Mouse (Mus musculus): ENCODE results near the gene Hcrtr2. TPM values are rescaled to one million over a fixed set of nuclear protein-coding genes. Genes with fewer than 3 reads are reported as not detected.
A peak's percentile ranks its signal among the peaks of the same experiment; 100 is the strongest.

Gene Hcrtr2
- polyA plus RNA-seq, 1 experiment from 2014 or later: 0.08 TPM

DNA sequence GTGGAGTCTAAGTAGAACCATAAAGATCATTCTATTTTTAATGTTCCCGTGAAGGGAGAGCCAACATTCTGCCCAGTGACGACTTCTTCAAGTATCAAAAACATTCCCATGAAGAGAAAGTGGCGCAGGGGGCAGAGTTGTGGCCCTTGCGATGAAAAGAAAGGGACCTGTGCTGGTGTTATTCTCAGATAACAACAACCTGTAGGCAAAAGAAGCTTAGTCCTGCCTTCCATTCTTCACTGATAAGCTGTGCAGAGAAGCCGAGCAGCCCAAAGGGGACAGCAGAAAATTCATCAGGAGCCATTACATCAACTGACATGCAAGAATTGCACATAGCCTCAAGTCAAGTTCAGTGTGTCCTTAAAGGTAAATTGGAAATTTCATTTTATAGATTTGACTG is 85.7 kb downstream of the Hcrtr2 start:
- Histone ChIP-seq H3K27me3 (replicated peaks; ENCODE audit: control insufficient read depth, insufficient read depth, low read length) (no peaks in the 10 kb centered on the region), H3K9ac (ENCODE audit: low read depth, low read length) (no peak overlapping the region), H3K9me3 (ENCODE audit: control insufficient read depth) (no peaks in the 10 kb centered on the region), H3K4me3 (ENCODE audit: low read depth, low read length) (no peak overlapping the region), H3K27ac (ENCODE audit: low read depth, low read length) (no peak overlapping the region), H3K4me2 (replicated peaks; ENCODE audit: low read depth) (no peak overlapping the region), H3K4me1 (replicated peaks; ENCODE audit: control insufficient read depth, insufficient read depth, low read length) (no peaks in the 10 kb centered on the region), H3K36me3 (ENCODE audit: control insufficient read depth, insufficient read depth) (no peaks in the 10 kb centered on the region)
- TF ChIP-seq CTCF (IDR thresholded peaks at IDR 0.05; ENCODE audit: low read depth): no peak
- ATAC-seq: no peak
- 83% methylated on average over 5 of the region's 5 CpGs for WGBS

DNA sequence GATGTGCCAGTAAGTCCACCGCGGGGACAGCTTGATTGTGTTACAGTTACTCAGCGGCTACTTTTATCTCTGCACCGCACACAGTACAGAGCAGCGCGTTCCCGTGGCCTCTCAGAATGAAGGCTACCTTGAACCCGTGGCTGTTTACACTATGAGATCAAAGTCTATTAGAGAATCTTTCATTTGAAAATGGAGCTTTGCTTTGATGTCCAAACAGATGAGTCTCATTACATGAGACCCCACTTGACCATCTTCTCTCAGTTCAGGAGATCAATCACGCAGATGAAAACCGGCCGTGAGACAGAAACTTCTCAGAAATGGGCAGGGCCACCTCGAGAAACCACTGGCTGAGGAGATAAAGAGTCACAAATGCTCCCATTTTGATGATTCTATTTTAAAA is 86.4 kb downstream of the Hcrtr2 start:
- no peak for ATAC-seq
- peak overlapping the region; percentile 58; the same call in 1 of the 2 replicates for H3K4me2 ChIP-seq (replicated peaks; ENCODE audit: low read depth)
- H3K4me3 ChIP-seq (ENCODE audit: low read depth, low read length): no peak overlapping the region
- H3K9ac ChIP-seq (ENCODE audit: low read depth, low read length): no peak overlapping the region
- no peaks in the 10 kb centered on the region for H3K4me1 ChIP-seq (replicated peaks; ENCODE audit: control insufficient read depth, insufficient read depth, low read length)
- H3K9me3 ChIP-seq (ENCODE audit: control insufficient read depth): no peaks in the 10 kb centered on the region
- no peaks in the 10 kb centered on the region for H3K27me3 ChIP-seq (replicated peaks; ENCODE audit: control insufficient read depth, insufficient read depth, low read length)
- 34% methylated on average over 12 of the region's 12 CpGs for WGBS
- H3K27ac ChIP-seq (ENCODE audit: low read depth, low read length): no peak overlapping the region
- no peaks in the 10 kb centered on the region for H3K36me3 ChIP-seq (ENCODE audit: control insufficient read depth, insufficient read depth)
- TF ChIP-seq CTCF (IDR thresholded peaks at IDR 0.05; ENCODE audit: low read depth): no peak

DNA sequence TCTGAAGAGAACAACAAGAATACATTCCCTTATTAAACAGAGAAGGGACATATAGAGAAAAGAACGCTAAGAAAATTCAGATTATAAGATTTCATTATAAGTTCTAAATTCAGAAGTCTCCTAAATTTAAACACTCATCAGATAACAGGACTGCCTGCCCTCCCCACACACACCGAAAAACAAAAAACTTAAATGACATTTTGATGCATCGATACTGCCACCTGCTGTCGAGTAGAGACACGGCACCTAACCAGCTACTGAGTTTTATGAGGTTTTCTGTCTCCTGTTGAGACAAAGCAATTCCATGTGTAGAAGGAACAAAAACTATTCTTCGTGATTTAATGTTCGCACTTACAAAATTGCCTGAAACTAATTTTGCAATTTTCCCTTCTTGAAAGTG is 87.0 kb downstream of the Hcrtr2 start:
- 2% methylated on average over 7 of the region's 7 CpGs for WGBS
- ATAC-seq: no peak
- no peak overlapping the region for H3K27ac ChIP-seq (ENCODE audit: low read depth, low read length)
- no peaks in the 10 kb centered on the region for H3K4me1 ChIP-seq (replicated peaks; ENCODE audit: control insufficient read depth, insufficient read depth, low read length)
- peak overlapping the region; percentile 27 for H3K4me3 ChIP-seq (ENCODE audit: low read depth, low read length)
- H3K36me3 ChIP-seq (ENCODE audit: control insufficient read depth, insufficient read depth): no peaks in the 10 kb centered on the region
- peak overlapping the region; percentile 58 for H3K4me2 ChIP-seq (replicated peaks; ENCODE audit: low read depth)
- no peaks in the 10 kb centered on the region for H3K27me3 ChIP-seq (replicated peaks; ENCODE audit: control insufficient read depth, insufficient read depth, low read length)
- H3K9ac ChIP-seq (ENCODE audit: low read depth, low read length): no peak overlapping the region
- H3K9me3 ChIP-seq (ENCODE audit: control insufficient read depth): no peaks in the 10 kb centered on the region
- peak; percentile 82 for TF ChIP-seq CTCF (IDR thresholded peaks at IDR 0.05; ENCODE audit: low read depth)

GRCm38 (mm10) chr9:76235945-76236503 is 87.6 kb downstream of the Hcrtr2 start:
- Histone ChIP-seq H3K27me3 (replicated peaks; ENCODE audit: control insufficient read depth, insufficient read depth, low read length) (no peaks in the 10 kb centered on the region), H3K36me3 (ENCODE audit: control insufficient read depth, insufficient read depth) (no peaks in the 10 kb centered on the region), H3K4me1 (replicated peaks; ENCODE audit: control insufficient read depth, insufficient read depth, low read length) (no peaks in the 10 kb centered on the region), H3K9ac (ENCODE audit: low read depth, low read length) (no peak overlapping the region), H3K4me2 (replicated peaks; ENCODE audit: low read depth) (peak overlapping the region; percentile 58), H3K27ac (ENCODE audit: low read depth, low read length) (no peak overlapping the region), H3K4me3 (ENCODE audit: low read depth, low read length) (peak overlapping the region; percentile 27), H3K9me3 (ENCODE audit: control insufficient read depth) (no peaks in the 10 kb centered on the region)
- WGBS: 8% methylated on average over 14 of the region's 14 CpGs
- no peak for ATAC-seq
- no peak for TF ChIP-seq CTCF (IDR thresholded peaks at IDR 0.05; ENCODE audit: low read depth)

DNA sequence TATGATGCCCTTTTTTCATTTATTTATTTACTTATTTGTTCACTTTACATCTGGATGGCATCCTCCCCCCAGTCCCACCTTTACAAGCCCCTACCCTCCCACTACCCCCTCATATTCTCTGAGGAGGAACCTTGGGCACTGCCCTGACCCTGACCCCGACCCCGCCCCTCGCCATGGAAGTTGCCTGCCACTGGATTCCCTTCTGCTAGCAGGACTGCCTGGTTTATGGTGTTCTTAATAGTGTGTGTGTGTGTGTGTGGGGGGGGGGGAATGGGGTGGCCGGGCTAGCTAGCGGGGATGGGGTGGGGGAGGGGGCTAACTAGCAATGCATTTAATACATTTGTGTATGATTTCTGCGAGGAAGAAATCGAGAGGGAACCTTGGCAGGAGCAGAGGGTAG is 88.8 kb downstream of the Hcrtr2 start:
- H3K4me3 ChIP-seq (ENCODE audit: low read depth, low read length): no peak overlapping the region
- no peaks in the 10 kb centered on the region for H3K27me3 ChIP-seq (replicated peaks; ENCODE audit: control insufficient read depth, insufficient read depth, low read length)
- TF ChIP-seq CTCF (IDR thresholded peaks at IDR 0.05; ENCODE audit: low read depth): no peak
- 57% methylated on average over 7 of the region's 7 CpGs for WGBS
- H3K9me3 ChIP-seq (ENCODE audit: control insufficient read depth): no peaks in the 10 kb centered on the region
- no peaks in the 10 kb centered on the region for H3K36me3 ChIP-seq (ENCODE audit: control insufficient read depth, insufficient read depth)
- no peak overlapping the region for H3K27ac ChIP-seq (ENCODE audit: low read depth, low read length)
- no peak for ATAC-seq
- no peaks in the 10 kb centered on the region for H3K4me1 ChIP-seq (replicated peaks; ENCODE audit: control insufficient read depth, insufficient read depth, low read length)
- no peak overlapping the region for H3K9ac ChIP-seq (ENCODE audit: low read depth, low read length)
- H3K4me2 ChIP-seq (replicated peaks; ENCODE audit: low read depth): no peak overlapping the region

DNA sequence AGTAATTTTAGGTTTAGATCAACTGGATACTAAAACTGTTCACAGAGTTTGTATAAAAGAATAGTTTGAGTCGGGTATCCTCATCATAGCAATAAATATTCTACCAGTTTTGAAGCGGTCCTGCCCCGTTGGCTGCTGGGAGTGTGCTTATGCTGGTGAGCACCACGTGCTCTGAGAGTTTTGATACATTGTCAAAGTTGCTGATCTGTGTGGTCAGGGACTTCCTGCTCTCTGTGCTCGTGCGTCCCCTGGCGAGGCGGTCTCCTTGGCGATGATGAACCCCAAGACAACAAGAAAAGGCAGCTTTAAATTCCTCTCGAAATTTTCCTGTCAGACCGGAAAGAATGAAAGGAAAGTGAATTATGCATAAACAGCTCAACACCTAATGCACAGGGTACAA is 93.3 kb downstream of the Hcrtr2 start:
- H3K36me3 ChIP-seq (ENCODE audit: control insufficient read depth, insufficient read depth): no peaks in the 10 kb centered on the region
- no peaks in the 10 kb centered on the region for H3K9me3 ChIP-seq (ENCODE audit: control insufficient read depth)
- no peaks in the 10 kb centered on the region for H3K4me1 ChIP-seq (replicated peaks; ENCODE audit: control insufficient read depth, insufficient read depth, low read length)
- H3K4me3 ChIP-seq (ENCODE audit: low read depth, low read length): no peak overlapping the region
- no peak overlapping the region for H3K27ac ChIP-seq (ENCODE audit: low read depth, low read length)
- ATAC-seq: no peak
- H3K9ac ChIP-seq (ENCODE audit: low read depth, low read length): no peak overlapping the region
- 50% methylated on average over 11 of the region's 11 CpGs for WGBS
- no peaks in the 10 kb centered on the region for H3K27me3 ChIP-seq (replicated peaks; ENCODE audit: control insufficient read depth, insufficient read depth, low read length)
- no peak overlapping the region for H3K4me2 ChIP-seq (replicated peaks; ENCODE audit: low read depth)
- no peak for TF ChIP-seq CTCF (IDR thresholded peaks at IDR 0.05; ENCODE audit: low read depth)
